Mouse (Mus musculus): Measurements from ENCODE around the gene Stxbp2.
"Not testable (repeated sequence)": the region's sequence is repeated elsewhere in the genome, so short reads cannot be mapped to it uniquely, and the experiment has no call there.

DNA sequence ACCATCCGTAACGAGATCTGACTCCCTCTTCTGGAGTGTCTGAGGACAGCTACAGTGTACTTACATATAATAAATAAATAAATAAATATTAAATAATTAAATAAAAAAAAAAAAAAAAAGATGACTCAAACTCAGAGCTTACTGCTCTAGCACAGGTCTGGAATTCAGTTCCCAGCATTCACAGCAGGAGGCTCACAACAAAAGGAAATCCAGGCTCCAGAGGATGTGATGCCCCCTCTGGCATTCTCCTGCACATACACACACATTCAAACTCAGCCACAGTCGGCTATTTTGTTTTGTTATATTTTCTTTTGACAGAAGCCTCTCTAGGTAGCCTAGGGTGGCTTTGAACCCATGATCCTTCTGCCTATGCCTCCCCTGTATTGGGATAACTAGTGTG is 48.8 kb upstream of the Stxbp2 start:
- TF ChIP-seq CTCF, EP300 (IDR thresholded peaks at IDR 0.05; ENCODE audit: low read depth): not testable (repeated sequence)

Data from liver, postnatal 0 days (tissue).